In the genomic region with DNA sequence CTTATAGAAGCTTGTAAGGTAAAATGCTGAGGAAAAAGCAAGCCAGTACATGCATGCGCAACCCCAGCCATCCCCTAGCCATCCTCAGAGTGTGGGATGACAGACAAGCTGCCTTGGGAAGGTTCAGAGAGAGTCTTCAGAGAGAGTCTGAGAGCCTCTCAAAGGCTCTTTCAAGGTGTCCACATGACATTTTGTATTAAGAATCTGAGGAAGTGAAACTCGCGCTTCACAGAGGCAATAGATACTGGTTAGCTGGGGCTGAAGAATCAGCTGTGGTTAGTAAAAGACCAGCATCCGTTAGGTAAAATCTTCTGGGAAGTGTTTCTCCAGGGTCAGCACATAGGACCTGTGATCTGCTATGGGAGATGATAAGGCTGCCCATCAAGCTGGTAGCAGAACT, we compare ENCODE assay signal across 18 mouse cellular contexts.
"Had no signal": no experiment of that assay in that cellular context is flagged by ENCODE, and none has a peak within 500 bp of the region (broad histone marks: within the 10 kb centered on the region; RNA-seq: fewer than 3 reads in every experiment).

No protein-coding gene starts in this region.

- H3K9me3 ChIP-seq: intestine, embryonic 15.5 days; kidney, embryonic 15.5 days; liver, embryonic 13.5 days; megakaryocyte, embryonic 14.5 days; midbrain, embryonic 10.5 days; stomach, embryonic 15.5 days had no signal

- H3K4me2 ChIP-seq: intestine, embryonic 15.5 days; kidney, embryonic 15.5 days; liver, embryonic 13.5 days; stomach, embryonic 15.5 days had no signal

- H3K36me3 ChIP-seq: intestine, embryonic 15.5 days; kidney, embryonic 15.5 days; liver, embryonic 13.5 days; midbrain, embryonic 10.5 days; stomach, embryonic 15.5 days had no signal

- H3K27me3 ChIP-seq: intestine, embryonic 15.5 days; kidney, embryonic 15.5 days; liver, embryonic 13.5 days; megakaryocyte, embryonic 14.5 days; stomach, embryonic 15.5 days had no signal

- H3K4me1 ChIP-seq: intestine, embryonic 15.5 days; kidney, embryonic 15.5 days; liver, embryonic 13.5 days; stomach, embryonic 15.5 days had no signal

- H3K4me3 ChIP-seq: intestine, embryonic 15.5 days; kidney, embryonic 15.5 days; liver, embryonic 13.5 days; midbrain, embryonic 10.5 days; stomach, embryonic 15.5 days had no signal

- H3K9ac ChIP-seq: intestine, embryonic 15.5 days; kidney, embryonic 15.5 days; liver, embryonic 13.5 days; stomach, embryonic 15.5 days had no signal

- ATAC-seq: intestine, embryonic 15.5 days had no signal

- DNase-seq: kidney, adult 11 months; kidney, adult 8-10 months; kidney, postnatal 14 days; kidney, postnatal 4 days; liver, embryonic 13.5 days; lung, adult 2 months; lung, postnatal 14 days; lung, postnatal 4 days; midbrain, embryonic 14.5 days; right cerebral cortex, adult 18-20 months; right cerebral cortex, postnatal 14 days; right cerebral cortex, postnatal 4 days; thymus, adult 18-20 months had no signal

- H3K27ac ChIP-seq: intestine, embryonic 15.5 days; kidney, embryonic 15.5 days; liver, embryonic 13.5 days; midbrain, embryonic 10.5 days; stomach, embryonic 15.5 days had no signal
